Mouse (Mus musculus): ENCODE measurements at regions not wholly inside any gene's neighbourhood (a gene's known extent, or its start where the extent isn't known, plus 50 kb on each side); places are given as distances from the start of the nearest gene placed in this dataset.

- ATAC-seq (replicated peaks; ENCODE audit: poor library complexity, severe bottlenecking), result no peak
Measured at GRCm38 (mm10) chr14:120146312-120146711, 104.1 kb upstream of the Oxgr1 start.

GRCm38 (mm10) chr14:120146908-120147770 is 104.9 kb upstream of the Oxgr1 start:
- ATAC-seq (replicated peaks; ENCODE audit: poor library complexity, severe bottlenecking), result no peak

DNA sequence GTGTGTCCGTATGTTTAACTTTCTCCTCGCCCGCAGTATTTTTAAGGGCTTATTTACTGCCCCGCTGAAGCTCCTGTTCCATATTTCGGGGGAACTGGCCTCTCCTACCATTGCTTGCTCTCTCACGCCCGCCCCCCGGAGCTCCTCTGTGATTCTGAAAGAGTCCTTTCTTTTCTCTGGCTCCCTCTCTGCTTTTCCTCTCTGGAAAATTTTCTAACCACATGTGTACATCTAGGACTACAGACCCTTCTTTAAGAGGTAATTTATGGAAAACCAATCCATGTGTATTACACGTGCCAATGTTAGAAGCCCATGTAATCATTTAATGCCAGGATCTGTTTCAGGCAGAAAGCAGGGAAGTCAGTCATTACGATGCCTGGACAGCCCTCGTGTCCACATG is 106.6 kb upstream of the Oxgr1 start:
- no peak for ATAC-seq (replicated peaks; ENCODE audit: poor library complexity, severe bottlenecking)

DNA sequence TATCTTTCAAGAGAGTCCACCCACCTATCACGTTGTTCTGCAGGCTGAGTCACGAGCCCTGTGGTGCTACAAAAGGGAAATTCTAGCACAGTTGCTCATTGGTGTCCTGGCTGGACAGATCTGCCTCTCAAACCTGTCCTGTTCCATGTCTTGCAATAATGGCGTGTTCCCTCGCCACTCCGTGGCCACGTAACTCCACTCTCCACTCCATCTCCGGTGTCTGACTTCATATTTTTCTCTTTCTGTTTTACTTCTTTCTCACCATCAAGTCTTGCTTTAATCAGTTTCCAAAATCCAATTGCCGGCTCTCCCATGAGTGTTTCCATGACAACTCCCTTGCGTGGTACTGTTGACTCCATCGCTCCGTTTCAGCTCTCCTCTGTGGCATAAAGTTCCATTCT is 107.1 kb upstream of the Oxgr1 start:
- no peak for ATAC-seq (replicated peaks; ENCODE audit: poor library complexity, severe bottlenecking)

DNA sequence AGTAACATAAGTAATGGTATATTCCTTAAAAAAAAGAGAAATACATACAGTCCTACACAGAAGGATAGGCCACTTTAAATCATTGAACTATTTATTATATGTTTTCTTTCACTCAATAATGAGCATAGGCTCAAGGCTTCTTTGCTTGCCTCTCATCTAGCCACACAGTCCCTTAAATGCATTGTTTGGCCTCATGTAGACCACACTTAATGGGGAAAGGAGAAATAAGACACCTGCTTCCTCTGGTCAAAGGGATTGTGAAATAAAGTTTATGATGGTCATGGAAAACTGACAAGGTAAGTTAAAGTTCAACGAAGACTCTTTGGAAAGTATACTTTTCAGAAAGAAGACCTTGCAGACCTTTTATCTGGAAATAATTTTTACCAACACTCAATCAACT is 108.4 kb upstream of the Oxgr1 start:
- peak; percentile 82 for ATAC-seq (replicated peaks; ENCODE audit: poor library complexity, severe bottlenecking)

GRCm38 (mm10) chr14:120154413-120154812 is 112.2 kb upstream of the Oxgr1 start:
- no peak for ATAC-seq (replicated peaks; ENCODE audit: poor library complexity, severe bottlenecking)

DNA sequence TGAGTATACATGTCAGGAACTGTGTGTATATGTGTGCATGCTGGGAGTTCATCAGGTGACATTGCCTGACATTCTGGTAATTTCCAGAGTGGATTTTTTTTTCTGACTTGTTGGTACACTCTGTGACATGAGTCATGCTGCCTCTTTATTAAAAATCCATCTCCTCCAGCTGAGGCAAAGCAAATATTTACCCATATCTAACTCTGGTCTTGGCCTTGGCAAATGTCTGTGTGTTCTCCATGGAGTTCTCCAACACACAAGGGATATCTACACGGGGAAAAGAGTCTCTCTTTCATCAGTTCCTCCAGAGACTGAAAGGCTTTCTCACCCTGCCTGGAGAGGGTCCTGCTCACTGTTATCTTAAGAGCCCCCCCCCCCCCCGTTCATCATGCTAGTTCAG is 111.3 kb upstream of the Mbnl2 start:
- no peak for ATAC-seq (replicated peaks; ENCODE audit: poor library complexity, severe bottlenecking)

GRCm38 (mm10) chr14:120165496-120166045 is 109.9 kb upstream of the Mbnl2 start:
- no peak for ATAC-seq (replicated peaks; ENCODE audit: poor library complexity, severe bottlenecking)

DNA sequence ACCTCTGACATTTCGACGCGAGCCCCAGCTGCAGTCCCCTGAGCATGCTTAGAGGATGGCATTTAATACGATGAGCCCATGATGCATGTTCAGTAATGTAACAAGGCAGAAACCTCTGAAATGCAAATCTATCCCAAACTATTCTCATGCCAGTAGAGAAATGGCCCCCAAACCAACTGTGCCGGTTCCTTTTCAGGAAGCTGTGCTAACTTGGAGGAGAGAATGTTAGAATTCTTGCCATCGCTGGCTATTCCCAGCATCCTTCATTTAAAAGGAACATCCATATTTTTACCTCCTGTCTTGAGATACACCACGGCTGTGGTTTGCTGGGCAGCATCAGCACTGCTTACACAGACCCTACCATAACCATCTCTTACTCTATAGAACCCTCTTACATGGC is 104.7 kb upstream of the Mbnl2 start:
- no peak for ATAC-seq (replicated peaks; ENCODE audit: poor library complexity, severe bottlenecking)

GRCm38 (mm10) chr14:120172058-120172457 is 103.4 kb upstream of the Mbnl2 start:
- peak; percentile 86 for ATAC-seq (replicated peaks; ENCODE audit: poor library complexity, severe bottlenecking)

DNA sequence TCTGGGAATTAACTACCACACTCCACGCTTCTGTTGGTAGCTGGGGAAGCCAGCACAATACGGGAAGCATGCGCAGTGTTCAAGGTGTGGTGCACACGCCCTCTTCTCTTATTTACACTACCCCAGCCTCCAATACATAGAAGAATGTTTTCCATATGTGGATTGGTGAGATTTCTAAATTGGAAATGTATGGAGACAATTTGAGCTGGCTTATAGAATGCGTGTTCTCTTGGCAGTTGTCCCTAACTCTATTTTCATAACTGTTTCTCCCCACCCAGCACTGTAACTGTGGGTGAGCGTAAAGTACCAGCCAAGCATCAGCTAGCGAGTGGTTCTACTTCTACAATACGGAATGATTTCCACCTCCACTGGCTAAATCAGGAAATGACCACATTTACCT is 102.6 kb upstream of the Mbnl2 start:
- no peak for ATAC-seq (replicated peaks; ENCODE audit: poor library complexity, severe bottlenecking)

DNA sequence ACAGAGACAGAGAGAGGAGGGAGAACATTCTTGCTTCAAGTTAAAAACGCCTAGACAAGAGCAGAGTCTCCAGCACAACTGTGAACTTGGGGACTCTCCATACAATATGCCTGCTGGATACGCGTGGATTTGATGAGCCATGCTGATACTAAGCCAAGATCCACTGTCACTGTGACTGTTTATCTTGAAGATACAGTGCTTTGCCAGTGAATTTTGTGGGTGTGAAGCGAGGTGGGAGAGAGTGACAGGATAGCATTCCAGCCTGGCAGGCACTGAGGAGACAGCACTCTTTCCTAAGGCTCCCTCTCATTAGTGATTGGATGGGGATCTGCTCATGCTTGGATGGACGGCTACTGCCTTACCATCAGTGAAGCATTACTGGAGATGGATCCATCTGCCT is 100.9 kb upstream of the Mbnl2 start:
- ATAC-seq (replicated peaks; ENCODE audit: poor library complexity, severe bottlenecking), result no peak

GRCm38 (mm10) chr14:120195218-120195617 is 80.3 kb upstream of the Mbnl2 start:
- no peak for ATAC-seq (replicated peaks; ENCODE audit: poor library complexity, severe bottlenecking)

GRCm38 (mm10) chr14:120211741-120212140 is 63.7 kb upstream of the Mbnl2 start:
- no peak for ATAC-seq (replicated peaks; ENCODE audit: poor library complexity, severe bottlenecking)

- ATAC-seq (replicated peaks; ENCODE audit: poor library complexity, severe bottlenecking), result no peak
Measured at GRCm38 (mm10) chr14:120212626-120213025, 62.8 kb upstream of the Mbnl2 start.

- no peak for ATAC-seq (replicated peaks; ENCODE audit: poor library complexity, severe bottlenecking)
Measured at GRCm38 (mm10) chr14:120219224-120219623, 56.2 kb upstream of the Mbnl2 start.

GRCm38 (mm10) chr14:120223528-120224201 is 51.8 kb upstream of the Mbnl2 start:
- no peak for ATAC-seq (replicated peaks; ENCODE audit: poor library complexity, severe bottlenecking)

DNA sequence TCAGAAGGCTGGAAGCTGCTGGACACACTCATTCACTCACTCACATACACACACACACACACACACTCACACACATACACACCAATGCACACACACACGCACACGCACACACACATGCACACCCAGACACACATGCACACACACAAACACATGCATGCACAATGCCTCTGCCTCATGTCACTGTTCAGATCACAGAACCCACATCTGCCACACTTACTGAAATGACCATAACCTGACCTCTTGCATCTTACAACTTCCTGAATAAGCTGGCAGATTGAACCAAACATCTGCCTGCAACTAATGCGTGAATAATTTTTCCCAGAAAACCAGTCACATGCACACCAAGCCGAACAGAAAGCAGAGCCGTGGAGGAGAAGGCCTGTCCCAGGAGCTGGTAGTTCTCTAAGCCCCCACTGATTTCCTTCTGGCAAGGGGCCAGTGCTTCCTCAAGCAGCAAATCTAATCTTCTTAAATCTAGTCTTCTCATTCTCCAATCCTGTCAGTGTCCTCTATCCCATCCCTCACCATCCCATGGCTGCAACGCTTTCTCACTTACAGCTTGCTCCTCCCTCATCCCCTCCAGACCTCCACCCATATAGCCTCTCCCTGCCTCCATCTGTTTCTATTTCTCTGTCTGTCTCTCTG is 51.1 kb upstream of the Mbnl2 start:
- no peak for ATAC-seq (replicated peaks; ENCODE audit: poor library complexity, severe bottlenecking)

- ATAC-seq (replicated peaks; ENCODE audit: poor library complexity, severe bottlenecking), result no peak
Measured at GRCm38 (mm10) chr14:120225657-120226056, 49.8 kb upstream of the Mbnl2 start.

Measured in granulocyte monocyte progenitor cell, adult 5-6 weeks (primary cell).